Mouse (Mus musculus) liver, adult 2 months (tissue): ENCODE results near the gene Ap5z1. TPM values are rescaled to one million over a fixed set of nuclear protein-coding genes. Genes with fewer than 3 reads are reported as not detected.

Experiments used
- DNase-seq: peaks from one replicate; pipeline ENCODE4 v3.0.0-alpha.2; 2011; ENCODE audit warnings: low read depth, low spot score; ENCODE audit errors: extremely low read depth
- H3K27ac ChIP-seq: fragments of 200-500 bp; replicated peaks from 2 replicates; pipeline ENCODE4 v1.5.1; 2012; ENCODE audit warnings: low read depth, mild to moderate bottlenecking, control low read depth, inconsistent platforms, low read length; ENCODE audit not compliant: insufficient read depth
- H3K27me3 ChIP-seq: fragments of 200-500 bp; 2 replicates; pipeline ENCODE4 v1.6.1; 2012; ENCODE audit warnings: mild to moderate bottlenecking, moderate library complexity, low read length, inconsistent platforms; ENCODE audit not compliant: control insufficient read depth, insufficient read depth
- H3K36me3 ChIP-seq: fragments of 200-500 bp; 2 replicates; pipeline ENCODE4 v1.6.1; 2012; ENCODE audit warnings: low read length, inconsistent platforms; ENCODE audit not compliant: control insufficient read depth, insufficient read depth
- H3K4me1 ChIP-seq: fragments of 200-500 bp; 2 replicates; pipeline ENCODE4 v1.6.1; 2011; ENCODE audit warnings: low read length; ENCODE audit not compliant: control insufficient read depth, insufficient read depth
- H3K4me3 ChIP-seq: fragments of 200-500 bp; 2 replicates; pipeline ENCODE4 v1.5.1; 2011; ENCODE audit warnings: low read depth, mild to moderate bottlenecking, control low read depth, low read length, moderate library complexity; ENCODE audit not compliant: insufficient read depth
- H3K79me2 ChIP-seq: fragments of 200-500 bp; 2 replicates; pipeline ENCODE4 v1.6.1; 2012; ENCODE audit warnings: inconsistent platforms, mild to moderate bottlenecking, low read length, moderate library complexity; ENCODE audit not compliant: control insufficient read depth, insufficient read depth
- H3K9ac ChIP-seq: fragments of 200-500 bp; 2 replicates; pipeline ENCODE4 v1.6.1; 2012; ENCODE audit warnings: low read depth, mild to moderate bottlenecking, control low read depth, inconsistent platforms, low read length
- CTCF ChIP-seq: fragments of 200-500 bp; IDR thresholded peaks from 2 replicates; pipeline ENCODE4 v1.5.1; 2011; ENCODE audit warnings: low read depth, low read length, control low read depth
- POLR2A ChIP-seq: fragments of 200-500 bp; IDR thresholded peaks from 2 replicates; pipeline ENCODE4 v1.6.1; 2011; ENCODE audit warnings: low read length, control low read depth; ENCODE audit not compliant: insufficient read depth; ENCODE audit errors: extremely low read depth
- WGBS: fragments of 180-500 bp; shearing (Covaris S2); methylation state at CpG from one replicate; pipeline ENCODE4 v1.1.7; 2018; 5-methylcytosine and 5-hydroxymethylcytosine counted together
- polyA plus RNA-seq: library from polyadenylated mRNA; depleted of rRNA; stranded (reverse); fragments of >200 nt; gene quantifications from 2 replicates; pipeline ENCODE4 v1.2.3, GENCODE M21; 2012
- total RNA-seq: library from RNA; depleted of rRNA; stranded (reverse); fragments of >200 nt; gene quantifications from 2 replicates; pipeline ENCODE4 v1.2.3, GENCODE M21; 2014

The Ap5z1 gene
- total and polyA plus RNA-seq, 2 experiments: 3.6 to 23.3 TPM

DNA sequence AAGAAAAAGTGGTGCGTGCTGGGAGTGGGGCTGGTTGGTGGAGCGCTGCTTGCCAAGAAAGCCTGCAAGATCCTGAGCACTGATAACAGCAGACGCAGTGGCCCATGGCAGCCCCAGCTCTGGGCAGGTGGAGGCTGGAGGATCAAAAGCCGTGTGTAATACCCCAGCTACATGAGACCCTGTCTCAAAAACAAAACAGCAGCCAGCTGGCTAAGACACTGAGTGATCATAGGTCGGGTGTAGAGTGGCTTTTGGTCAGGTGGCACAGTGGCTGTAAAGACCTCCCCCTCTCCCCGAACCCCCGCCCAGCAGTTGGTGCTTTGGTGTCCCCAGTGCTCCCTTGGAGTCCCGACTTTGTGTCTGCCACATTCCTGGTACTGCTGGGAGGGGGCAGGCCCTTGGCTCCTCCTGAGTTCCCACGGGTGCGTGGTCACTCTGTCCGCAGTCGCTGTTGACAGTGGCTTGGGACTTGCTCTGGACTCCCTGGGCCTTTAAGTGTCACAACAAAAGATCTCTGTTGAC is 23.8 kb upstream of the Ap5z1 start:
- 2% methylated on average over 12 of the region's 12 CpGs for WGBS
- peak overlapping the region; percentile 59 for H3K9ac ChIP-seq
- peaks cover 7% of the 10 kb centered on the region; the same call in 1 of the 2 replicates for H3K36me3 ChIP-seq
- peaks cover 42% of the 10 kb centered on the region for H3K4me1 ChIP-seq
- no peaks in the 10 kb centered on the region for H3K27me3 ChIP-seq
- H3K79me2 ChIP-seq: peaks cover 43% of the 10 kb centered on the region
- H3K27ac ChIP-seq: peak overlapping the region; percentile 83
- DNase-seq: no peak
- TF ChIP-seq POLR2A: no peak
- TF ChIP-seq CTCF: no peak
- peak overlapping the region; percentile 47; the same call in 1 of the 2 replicates for H3K4me3 ChIP-seq

DNA sequence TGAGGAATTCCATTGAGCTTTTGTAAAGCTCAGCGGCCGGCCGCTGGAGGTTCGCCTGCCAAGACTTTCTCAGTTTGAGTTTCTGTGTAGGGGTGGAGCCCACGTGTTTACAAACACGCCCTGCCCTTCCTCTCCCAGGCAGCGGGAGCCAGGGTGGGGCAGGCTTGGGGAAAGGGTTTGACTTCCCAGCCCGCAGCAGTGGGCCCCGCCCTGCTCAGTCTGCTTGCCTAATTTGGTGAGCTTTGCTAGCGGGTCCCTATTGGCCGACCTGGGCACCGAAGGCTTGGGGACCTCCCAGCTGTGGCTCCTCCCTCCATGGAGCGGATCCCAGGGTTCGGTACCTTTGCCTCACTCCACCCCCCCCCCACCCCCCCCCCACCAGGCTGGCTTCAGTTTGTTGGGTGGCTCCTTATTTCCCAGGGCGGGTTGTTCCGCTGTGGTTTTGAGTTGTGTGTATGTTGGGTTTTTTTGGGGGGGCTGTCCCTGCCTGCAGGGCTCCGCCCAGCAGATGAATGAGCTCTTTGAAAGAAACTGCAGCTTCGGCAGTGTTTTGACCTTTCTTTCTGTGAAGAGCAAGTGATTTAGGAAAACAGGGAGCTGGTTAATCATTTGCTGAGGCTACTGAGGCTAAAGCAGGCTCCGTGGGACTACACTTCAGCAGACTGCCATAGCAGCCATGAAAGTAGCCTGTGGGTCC is 23.1 kb upstream of the Ap5z1 start:
- Histone ChIP-seq H3K79me2 (peaks cover 42% of the 10 kb centered on the region), H3K4me3 (peak overlapping the region; percentile 47), H3K9ac (peak overlapping the region; percentile 56), H3K36me3 (peaks cover 1% of the 10 kb centered on the region; the same call in 1 of the 2 replicates), H3K27ac (peak overlapping the region; percentile 83), H3K4me1 (peaks cover 45% of the 10 kb centered on the region), H3K27me3 (no peaks in the 10 kb centered on the region)
- TF ChIP-seq CTCF (0 out of 2 replicates have a peak, but pooled peaks have one; percentile 0), POLR2A (peak; percentile 37; the same call in 1 of the 2 replicates)
- peak; percentile 97 for DNase-seq
- under 1% methylated on average over 17 of the region's 19 CpGs for whole genome bisulfite sequencing

DNA sequence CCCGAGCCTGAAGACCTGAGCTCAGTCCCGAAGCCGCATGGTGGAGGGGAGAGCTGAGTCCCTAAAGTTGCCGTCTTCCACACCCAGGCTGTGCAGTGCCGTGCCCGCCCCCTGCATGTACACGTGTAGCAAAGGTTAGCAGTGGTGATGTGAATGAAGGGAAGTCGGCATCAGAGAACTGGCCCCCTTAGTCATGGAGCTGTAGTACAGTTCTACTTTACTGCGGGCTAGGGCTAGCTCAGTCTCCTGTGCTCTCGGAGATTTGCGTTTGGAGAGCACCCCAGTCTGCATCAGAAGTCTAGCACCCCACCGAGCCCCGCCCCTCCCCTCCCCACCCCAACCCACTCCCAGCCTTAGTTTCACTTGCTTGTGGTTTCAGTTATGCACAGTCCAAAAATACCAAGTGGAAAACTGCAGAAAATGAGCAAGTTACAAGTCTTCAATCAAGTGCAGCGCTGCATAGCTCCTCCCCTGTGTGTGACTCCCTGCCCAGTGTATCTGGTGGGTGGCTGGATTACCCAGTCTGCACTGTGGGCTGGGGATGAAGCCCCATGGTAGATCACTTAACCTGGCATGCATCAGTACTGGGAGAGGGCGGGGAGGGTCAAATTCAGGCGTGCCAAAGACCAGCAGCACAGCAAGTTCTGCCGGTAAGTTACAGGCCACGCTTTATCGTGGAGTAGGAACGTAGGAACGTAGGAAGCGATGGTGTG is 22.3 kb upstream of the Ap5z1 start:
- Histone ChIP-seq H3K79me2 (peaks cover 46% of the 10 kb centered on the region), H3K4me3 (peak overlapping the region; percentile 26), H3K36me3 (no peaks in the 10 kb centered on the region), H3K27me3 (no peaks in the 10 kb centered on the region), H3K9ac (peak overlapping the region; percentile 56), H3K4me1 (peaks cover 45% of the 10 kb centered on the region), H3K27ac (peak overlapping the region; percentile 81)
- WGBS: 19% methylated on average over 22 of the region's 22 CpGs
- no peak for TF ChIP-seq POLR2A
- TF ChIP-seq CTCF: no peak
- peak; percentile 41 for DNase-seq

DNA sequence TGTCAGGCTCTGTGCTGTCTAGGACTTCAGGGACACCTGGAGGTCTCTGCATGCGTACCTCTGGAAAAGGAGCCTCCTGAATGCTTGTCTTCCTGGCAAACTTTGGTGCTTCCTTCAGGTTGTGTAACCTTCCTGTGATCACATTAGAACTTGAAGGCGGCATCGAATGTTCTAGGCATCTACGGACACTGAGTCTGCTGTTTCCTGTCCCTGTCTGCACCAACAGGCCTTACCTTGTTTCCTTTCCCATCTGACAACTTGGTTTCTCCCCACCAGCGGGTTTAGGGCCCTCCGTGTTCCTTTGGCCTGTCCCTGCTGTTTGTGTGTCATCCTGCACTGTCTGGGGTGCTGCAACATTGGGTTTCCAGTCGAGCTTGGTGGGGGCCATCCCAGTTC is 21.7 kb upstream of the Ap5z1 start:
- H3K27ac ChIP-seq: peak overlapping the region; percentile 27
- TF ChIP-seq CTCF (no peak), POLR2A (no peak)
- no peaks in the 10 kb centered on the region for H3K27me3 ChIP-seq
- peaks cover 43% of the 10 kb centered on the region for H3K79me2 ChIP-seq
- no peak overlapping the region for H3K9ac ChIP-seq
- DNase-seq: no peak
- 50% methylated on average over 7 of the region's 7 CpGs for WGBS
- H3K4me3 ChIP-seq: no peak overlapping the region
- peaks cover 45% of the 10 kb centered on the region for H3K4me1 ChIP-seq
- H3K36me3 ChIP-seq: no peaks in the 10 kb centered on the region

DNA sequence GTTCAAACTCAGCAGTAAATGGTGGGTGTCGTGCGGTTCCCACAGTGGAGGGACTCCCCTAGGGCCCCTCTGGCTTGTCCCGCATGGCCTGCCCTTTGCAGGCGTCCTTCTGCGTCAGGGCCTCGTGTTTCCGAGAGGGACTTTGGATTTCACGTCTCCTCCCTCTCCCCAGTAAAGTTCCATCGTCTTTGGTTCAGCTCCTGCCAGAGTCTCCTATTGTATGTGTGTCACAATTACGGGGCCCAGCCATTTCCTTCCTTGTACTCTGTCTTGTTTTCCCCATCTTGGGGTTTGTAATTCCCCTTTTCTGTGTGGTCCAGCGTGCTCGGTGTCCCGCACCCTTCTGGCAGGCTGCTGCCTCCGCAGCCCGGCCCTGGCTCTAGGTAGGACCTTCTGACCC is 20.2 kb upstream of the Ap5z1 start:
- Histone ChIP-seq H3K27me3 (no peaks in the 10 kb centered on the region), H3K79me2 (peaks cover 49% of the 10 kb centered on the region), H3K36me3 (no peaks in the 10 kb centered on the region), H3K4me3 (no peak overlapping the region), H3K4me1 (peaks cover 46% of the 10 kb centered on the region), H3K9ac (no peak overlapping the region), H3K27ac (peak overlapping the region; percentile 24)
- TF ChIP-seq POLR2A (no peak), CTCF (no peak)
- peak; percentile 25 for DNase-seq
- WGBS: 79% methylated on average over 15 of the region's 15 CpGs
